Mouse (Mus musculus) adrenal gland, adult 8-10 months (tissue): Measurements from ENCODE around the gene Hspg2. TPM values are rescaled to one million over a fixed set of nuclear protein-coding genes. Genes with fewer than 3 reads are reported as not detected.

Source experiments
- DNase-seq: peaks from one replicate; pipeline ENCODE4 v3.0.0; 2022
- total RNA-seq, 4 experiments: library from RNA; stranded (reverse); gene quantifications; 2 replicates each; pipeline ENCODE4 v1.2.4; 2022

Gene Hspg2
- total RNA-seq, 4 experiments from 2014 or later = 107 to 236 (median 145) TPM

DNA sequence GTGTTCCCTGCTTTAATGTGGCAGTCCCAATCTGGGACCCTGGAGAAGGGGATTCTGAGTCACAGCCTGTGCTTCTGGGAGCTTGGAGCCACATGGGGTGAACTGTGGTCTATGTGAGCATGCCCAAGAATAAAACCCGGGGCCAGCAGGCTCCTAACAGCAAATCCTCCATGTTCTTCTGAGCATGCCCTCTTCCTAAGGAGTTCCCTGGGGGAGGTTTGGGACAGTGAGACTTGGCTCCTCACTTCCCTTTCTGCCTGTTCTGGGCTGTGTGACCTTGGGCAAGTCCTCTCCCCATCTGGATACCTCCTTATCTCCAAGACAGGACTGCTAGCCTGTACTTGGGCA, 12.4 kb downstream of the Hspg2 start:
- no peak for DNase-seq

DNA sequence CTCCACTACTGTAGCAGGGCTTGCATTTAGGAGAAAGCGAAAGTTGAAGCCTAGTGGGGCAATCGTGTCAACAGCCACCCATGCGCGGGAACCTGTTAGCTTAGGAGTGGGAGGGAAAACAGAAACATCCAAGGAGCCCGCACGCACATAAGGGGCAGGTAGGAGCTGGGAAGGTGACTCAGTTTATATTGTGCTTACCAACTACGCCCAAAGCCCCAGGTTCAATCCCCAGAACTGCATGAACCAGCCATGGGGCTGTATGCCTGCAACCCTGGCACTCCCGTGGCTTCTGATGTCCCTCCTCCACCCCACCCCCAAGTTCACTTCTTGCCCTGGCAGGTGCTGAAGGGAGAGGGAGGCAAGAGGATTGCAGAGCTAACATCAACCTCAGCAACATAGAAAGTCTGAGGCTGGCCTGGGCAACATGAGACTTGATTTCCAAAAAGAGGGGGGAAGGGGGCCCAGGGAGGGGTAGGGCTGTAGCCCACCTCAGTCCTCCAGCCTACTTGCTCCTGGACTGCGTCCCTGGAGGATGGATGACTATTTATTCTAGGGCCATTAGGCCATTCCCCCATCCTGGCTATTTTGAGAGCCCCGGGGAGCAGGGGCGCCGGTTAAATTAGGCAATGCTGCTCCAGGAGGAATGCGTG, 12.9 kb downstream of the Hspg2 start:
- no peak for DNase-seq

DNA sequence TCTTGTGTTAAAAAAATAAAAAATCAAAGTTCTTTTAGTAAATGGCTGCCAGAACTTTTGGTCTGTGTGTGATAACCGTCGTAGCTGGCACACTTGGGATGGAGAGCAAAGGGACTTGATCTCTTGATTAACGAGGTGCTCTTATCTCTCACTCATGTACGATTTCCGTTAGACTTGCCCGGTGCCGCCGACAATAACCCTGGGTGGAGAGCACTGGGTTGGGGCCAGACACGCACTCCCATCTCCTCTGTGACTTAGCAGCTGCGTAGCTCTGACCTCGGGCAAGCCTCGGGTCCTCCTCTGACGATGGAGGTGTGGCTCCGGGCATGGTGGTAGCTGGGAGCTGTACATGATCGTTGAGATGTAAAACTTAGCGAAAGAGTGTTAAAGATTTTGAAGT, 15.3 kb downstream of the Hspg2 start:
- no peak for DNase-seq

DNA sequence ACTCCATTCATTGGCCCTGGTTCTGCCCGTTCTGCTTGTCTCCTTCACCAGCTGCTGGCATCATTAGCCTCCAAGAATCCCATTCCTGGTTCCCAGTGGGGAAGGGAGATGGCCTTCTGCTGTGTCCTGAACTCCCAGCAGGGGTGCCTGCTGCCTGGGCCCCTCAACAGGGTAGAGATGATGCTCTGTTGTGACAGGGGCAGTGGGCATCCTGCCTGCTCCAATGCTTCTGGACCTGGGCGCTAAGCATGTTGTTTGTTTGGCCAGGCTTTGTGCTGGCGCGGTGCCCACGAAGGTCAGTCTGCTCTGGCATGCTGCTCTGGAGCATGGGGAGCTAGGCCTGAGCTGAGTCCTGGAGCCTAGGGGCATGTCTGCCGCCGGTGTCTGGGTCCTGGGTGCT, 16.0 kb downstream of the Hspg2 start:
- DNase-seq = no peak

DNA sequence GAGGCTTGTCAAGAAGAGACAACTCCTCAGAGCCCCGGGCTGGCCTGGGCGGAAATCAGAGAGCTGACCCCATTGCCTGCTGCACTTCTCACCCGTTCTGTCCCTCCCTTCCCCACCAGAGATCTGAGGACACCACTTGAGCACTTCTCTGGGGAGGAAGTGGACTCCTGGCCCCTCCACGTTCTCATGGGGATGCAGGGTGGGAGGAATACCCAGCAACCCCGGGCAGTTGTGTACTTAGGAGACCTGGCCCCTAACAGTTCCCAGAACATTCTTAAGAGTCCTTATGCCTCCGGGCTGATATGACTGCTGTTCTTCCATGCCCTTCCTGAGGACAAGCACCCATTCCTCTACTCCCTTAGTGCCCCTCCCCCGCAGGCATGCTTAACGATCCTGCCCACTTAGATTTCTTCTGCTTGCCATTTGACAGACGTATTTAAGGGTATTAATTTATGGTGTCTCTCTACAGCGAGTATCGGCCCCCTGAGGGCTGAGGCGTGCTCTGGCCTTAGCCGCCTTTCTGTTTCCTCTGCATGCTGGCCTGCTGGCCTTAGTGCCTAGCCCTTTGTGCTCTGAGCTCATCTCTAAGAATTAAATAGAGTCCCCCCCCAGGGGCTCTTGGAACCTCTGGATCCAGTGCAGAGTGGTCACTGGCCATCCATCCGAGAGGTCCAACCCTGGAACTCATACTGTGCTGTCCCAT, 16.8 kb downstream of the Hspg2 start:
- DNase-seq = no peak

DNA sequence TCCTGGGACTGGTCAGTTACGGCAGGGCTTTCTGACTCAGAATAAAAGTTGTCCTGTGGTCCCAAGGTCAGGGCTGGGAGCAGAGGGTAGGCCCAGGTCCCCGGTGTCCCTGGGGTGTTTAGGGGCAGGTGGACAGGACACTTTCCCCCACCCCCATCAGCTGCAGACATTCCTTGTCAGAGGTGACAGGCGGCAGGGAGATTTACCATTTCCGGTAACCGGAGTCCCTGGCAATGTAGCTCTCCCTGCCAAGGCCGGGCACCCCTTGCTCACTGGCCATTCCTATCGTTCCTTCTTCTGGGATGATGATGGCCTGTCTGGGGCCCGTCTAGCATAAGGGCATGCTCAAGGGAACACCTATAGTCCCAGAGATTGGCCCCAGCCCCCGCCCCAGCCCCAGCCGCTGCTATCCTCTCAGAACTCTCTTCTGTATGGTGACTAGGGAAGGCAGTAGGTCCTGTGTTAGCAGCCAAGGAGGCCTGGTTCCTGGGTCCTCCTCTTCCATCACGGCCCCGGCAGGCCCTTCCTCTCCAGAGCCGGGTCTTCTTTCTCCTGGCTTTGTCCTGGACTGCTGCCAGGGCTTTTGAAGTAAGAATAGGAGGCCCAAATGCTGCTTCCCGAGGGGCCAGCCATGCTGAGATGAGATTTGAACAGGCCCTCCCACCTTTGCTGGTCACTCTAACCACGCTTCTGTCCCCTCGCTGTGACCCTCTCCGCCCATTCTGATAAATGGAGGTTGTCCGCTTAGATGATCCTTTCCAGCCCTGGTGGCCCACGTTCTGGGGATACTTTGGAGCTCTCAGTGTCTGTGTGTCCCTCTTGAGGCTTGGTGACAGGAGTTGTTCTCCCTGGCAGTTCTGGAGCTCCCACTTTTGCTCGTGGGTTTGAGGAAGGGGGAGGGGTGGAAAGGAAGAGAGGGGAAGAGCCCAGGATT, 17.8 kb downstream of the Hspg2 start:
- DNase-seq = no peak

DNA sequence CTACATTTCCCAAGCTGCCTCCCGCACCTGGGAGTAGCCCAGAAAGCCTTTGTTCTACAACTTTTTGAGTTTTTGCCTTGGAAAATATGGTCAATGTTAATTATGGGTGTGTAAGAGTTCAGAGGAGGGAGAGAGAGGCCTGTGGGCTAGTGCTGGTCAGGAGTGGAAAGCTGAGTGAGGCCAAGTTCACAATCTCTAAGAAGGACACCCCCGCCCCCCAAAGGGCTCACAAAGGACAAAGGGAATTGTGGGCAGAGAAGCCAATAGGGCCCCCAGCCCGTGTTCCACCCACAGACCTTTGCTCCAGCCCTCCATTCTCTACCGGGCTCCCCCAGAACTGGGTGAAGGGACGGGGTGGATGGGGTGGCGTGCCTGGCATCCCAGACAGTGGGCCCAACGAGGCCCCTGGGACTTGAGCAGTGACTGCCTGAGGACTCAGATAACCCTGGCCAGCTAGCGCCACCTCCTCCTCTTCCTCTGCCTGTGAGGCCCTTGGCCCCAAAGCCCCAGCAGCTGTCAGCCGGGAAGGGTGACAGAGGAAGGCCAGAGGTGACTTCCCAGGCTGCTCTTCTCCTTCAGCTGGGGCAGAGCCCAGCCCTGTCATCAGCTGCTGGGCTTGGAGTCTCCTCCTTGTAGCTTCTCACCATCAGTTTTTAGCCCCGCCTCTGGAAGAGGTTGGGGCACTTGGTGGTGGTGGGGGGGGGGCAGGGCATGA, 18.9 kb downstream of the Hspg2 start:
- DNase-seq = peak; percentile 79

DNA sequence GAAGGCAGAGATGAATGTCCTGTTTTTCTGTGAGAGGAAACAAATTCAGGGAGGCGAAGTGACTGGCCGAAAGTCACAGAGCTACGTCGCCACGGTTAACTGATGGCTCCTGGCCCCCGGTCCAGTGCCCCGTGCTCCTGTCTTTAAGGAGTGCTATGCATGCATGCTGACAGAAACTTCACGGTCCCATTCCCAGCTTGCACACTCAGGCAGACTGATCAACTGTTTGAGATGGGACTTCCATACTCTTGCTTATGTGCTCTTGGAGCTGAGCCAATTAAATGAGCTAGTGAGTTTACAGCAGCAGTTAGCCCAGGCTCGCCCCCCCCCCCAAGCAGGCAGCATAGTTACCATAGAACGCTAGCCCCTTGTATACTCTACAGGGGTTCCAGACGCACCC, 19.5 kb downstream of the Hspg2 start:
- DNase-seq = no peak

DNA sequence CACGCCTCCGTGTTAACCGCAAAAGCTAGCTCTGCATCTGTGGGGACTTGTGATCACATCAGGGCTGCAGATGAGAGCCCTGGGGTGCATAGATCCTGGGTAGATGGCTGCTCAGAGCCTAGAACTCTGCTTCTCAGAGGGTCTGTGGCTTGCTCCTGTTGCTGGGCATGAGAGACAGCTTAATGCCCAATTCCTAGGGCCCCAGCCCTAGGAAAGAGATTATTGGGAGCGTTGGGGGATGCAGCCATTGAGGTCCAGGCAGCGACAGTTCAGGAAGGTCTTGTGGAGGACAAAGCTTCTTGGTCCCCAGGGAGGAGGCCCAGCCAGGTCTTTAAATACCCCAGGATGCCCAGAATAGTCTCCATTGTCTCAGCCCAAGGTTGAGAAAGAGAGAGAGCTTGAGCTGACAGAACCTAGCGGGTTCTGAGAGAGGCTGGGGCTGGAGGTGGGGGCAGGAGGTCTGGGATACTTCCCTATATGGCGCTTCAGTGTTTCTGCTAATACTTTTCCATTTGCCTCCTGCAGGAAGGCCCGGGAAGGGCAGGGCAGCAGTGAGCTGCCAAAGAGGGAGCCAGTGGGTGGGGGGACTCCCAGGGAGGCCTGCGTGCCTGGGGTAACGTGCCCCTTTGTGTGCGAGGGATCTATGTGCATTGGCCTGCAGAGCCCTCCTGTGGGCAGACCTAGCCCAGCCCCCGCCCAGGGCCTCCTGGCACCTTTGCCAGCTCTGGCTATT, 20.2 kb downstream of the Hspg2 start:
- no peak for DNase-seq

DNA sequence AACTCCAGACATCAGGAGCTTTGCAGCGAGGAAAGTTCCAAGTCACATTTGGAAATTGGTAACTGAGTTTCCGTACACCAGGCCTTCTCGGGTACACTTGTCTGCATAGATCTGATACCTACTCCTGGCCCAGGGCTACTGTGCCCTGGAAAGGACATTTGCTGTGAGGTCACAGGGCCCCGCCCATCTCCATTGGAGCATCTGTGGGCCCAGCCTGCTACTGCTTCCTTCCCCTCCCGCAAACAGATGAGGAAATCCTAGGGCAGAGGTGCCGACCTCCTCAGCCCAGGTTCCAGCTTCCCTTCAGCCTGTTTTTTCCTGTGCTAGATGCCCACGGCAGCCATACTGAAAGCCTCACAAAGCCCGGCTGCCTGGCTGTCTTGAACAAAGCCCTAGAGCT, 21.4 kb downstream of the Hspg2 start:
- no peak for DNase-seq

DNA sequence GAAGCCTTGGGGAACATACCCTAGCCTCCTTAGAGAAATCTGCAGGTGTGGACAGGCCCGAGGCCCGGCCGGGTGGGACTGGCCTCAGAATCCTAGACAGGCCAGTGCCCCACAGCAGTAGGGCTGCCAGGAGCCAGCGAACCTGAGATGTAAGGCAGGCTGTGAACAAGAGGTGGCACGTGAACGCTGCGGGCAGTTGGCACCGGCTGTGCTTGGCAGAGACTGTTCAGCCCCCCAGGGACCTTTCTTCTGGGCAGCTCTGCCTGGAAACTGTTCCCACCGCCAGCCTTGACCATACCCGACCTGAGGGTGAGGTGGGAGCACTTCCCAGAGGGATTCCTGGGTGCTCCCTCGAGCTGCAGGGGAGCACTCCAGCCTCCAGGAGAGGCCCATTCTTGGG, 24.0 kb downstream of the Hspg2 start:
- no peak for DNase-seq

DNA sequence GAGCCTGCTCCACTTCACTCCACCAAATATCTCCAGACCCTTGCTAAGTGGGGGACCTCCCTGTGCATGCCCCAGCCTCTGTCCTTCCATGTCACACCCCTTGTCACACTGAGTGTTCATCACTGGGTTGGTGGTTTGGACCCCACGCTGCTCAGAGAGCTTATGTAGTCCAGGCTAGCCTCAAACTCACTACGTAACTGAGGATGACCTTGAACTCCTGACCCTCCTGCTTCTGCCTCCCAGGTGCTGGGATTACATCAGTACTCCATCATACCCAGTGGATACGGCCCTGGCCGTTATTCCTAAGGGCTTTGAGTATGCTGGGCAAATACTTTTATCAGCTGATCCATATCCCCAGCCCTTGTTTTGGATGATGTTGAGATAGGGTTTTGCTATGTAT, 24.6 kb downstream of the Hspg2 start:
- DNase-seq = no peak

DNA sequence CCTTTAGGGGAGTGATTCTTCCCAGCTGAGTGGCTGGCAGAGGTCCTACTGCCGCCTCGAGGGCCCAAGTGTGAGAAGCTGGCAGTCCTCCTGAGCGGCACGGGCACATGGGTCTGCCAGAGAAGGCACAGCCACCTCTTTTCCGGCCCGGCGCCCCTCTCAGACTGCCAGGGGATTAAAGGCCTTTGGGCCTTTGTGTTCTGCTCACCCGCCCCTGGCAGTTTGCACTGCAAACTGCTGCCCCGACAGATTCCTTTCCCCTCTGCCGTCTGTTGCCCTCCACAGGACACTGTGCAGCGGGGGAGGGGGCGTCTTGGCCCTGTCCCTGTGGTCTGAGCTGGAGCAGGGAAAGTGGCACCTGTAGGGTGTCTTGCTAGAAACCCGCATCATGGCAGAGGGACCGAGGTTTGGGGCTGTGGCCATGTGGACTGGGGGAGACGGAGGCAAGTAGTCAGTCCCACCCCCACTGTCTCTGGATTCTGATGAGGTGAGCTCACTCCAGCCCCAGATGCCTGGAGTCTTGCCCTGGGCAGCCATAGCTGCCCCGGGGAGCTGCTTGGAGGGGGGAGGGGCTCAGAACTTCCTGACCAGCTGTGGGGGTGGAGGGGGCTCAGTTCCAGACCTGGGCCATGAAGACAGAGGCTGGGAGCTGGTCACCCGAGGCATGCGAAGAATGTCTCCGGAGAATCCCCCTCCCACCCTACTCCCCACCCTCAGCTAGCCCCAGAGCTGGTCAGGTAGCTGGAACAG, 26.4 kb downstream of the Hspg2 start:
- no peak for DNase-seq

DNA sequence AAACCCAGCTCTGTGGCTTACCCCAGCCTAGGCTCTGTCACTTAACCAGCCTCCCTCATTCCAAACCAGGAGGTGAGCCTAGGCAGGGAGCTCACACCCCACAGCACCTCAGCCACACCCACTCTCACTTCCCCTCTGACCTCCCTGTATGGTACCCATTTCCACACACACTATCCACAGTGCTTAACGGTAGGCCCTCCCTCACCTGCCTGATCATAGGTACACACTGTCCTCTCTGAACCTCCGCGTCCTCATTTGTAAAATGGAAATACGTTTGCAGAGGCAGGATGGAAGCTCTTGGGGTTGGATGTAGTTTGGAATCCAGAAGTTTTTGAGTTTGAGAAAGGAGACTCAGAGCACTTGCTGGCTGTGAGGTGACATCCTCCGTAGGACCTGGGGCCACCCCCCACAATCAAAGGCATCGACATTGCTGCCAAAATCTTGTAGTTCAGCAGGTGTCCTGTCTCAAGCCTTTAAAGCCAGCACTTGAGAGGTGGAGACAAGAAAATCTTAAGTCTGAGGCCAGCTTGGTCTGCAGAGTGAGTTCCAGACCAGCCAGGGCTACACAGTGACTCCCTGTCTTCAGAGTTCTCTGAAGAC, 27.0 kb downstream of the Hspg2 start:
- no peak for DNase-seq

DNA sequence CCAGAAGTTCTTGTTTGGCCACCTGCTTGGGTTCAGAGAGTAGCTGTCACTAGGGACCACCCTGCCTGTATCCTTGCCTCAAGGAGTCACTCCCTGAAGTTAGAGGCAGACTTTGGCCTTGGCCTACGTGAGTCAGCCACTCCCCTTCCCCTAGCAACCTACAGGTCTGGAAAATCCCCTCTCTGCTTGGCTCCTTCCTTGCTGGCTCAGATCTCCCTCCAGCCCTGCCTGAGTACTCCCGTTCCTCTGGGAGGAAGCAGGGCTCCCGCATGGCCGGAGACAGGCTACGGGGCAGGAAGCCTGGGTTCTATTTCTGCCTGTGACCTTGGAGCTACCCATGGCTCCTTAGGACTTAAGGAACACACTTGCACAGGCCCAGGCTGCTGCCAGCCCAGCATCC, 28.8 kb downstream of the Hspg2 start:
- DNase-seq = no peak

DNA sequence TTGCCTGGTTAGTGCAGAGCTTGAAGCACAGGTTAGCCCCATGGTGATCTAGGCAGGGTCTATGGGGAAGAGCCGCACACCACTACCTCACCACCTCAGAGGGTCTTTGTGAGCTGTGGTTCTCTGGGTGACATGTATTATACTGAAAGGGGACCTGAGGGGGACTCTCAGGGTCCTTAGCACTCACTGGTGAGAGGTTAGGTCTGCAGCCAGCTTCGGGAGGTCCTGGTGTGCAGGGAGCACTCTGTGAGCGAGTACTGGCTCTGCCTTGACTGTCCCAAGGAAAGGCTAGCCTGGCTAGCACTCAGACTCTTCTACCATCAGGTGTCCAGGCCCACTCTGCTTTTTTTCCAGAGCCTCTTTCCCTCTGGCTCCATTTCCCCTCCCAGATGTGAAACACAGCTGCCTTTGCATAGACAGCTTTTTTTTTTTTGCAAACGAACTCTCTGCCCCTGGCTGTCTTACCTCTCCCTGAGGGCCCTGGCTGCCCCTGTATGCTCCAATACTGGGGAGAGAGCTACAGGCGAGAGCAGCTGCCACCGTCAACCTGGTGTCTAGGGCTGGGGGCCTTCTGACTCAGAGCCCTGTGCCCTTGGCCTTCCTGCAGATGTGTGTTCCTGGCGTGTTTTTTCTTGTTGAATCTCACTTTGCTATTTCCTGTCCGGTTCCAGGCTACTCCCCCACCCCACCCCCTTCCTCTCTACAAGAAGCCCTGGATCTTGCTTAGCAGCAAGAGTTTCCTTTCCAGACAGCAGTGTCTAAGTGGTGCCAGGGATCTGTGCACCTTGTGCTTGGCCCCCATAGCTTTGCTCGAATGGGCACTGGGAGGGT, 29.5 kb downstream of the Hspg2 start:
- no peak for DNase-seq

DNA sequence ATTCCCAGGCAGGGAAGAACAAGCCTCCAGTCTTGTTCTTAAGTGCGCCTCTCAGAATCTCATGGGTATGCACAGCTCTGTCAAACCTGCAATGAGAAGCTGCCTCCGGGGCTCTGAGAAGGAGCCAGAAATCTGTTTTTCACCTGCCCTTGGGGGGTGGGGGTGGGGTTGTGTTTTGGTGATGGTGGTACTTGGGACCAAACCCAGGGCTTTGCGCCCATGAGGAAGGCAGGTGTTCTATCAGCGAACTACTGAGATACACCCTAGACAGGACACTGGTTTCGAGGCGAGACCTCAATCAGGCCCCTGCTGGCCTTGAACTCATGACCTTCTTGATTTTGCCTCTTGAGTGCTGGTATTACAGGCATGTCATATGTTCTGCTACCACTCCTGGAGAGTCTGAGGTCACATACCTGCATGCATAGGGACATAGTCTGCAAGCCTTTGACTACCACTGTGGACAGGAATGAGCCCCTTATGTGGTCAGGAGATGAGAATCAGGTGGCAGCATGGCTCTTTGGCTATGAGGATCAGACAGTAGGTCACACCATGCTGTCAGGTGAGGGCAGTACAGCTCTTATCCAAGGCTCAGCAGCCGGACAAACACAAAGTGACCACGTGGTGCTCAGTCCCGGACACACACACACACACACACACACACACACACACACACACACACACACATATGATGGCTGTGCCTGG, 30.5 kb downstream of the Hspg2 start:
- DNase-seq = no peak

DNA sequence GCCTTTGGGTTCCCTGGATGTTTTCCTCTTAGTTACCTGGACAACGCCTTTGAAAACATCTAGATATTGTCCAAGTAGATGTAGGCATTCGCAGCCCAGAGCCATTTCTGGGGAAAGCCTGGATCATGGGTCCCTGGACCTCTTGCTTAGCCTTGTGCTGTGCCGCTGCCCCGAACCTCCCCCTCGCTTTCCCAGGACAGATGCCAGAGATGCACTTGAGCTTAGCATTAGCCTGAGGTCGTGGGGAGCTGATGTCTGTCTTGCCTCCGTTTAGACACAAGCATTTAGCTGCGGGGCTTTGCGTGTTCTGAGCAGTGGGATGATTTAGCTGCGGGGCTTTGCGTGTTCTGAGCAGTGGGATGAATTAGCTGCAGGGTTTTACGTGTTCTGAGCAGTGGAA, 31.6 kb downstream of the Hspg2 start:
- DNase-seq = no peak

DNA sequence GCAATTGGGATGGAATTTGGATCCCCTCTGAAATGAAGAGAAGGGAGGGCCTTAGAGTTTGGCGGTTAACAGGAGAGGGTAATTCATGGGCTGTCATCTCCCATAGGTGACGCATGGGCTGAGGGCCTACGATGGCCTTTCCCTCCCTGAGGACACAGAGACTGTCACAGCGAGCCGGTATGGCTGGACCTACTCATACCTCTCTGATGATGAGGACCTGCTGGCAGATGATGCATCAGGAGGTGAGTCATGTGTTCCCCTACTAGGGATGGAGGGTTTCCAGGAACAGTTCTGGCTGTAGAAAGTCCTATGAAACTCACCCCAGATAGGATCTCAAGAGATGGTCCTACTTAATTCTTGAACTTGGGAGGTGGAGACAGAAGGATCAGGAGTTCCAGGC, 32.4 kb downstream of the Hspg2 start:
- DNase-seq = peak; percentile 76
